Mouse (Mus musculus) neural tube, postnatal 0 days (tissue): Measurements from ENCODE around the gene Kdr. TPM values are rescaled to one million over a fixed set of nuclear protein-coding genes. Genes with fewer than 3 reads are reported as not detected.

Source experiments
- microRNA-seq: library from miRNA; unstranded; fragments of <30 nt; microRNA quantifications from one replicate; pipeline ENCODE4, GENCODE M21; 2016
- polyA plus RNA-seq: library from polyadenylated mRNA; unstranded; fragments of >200 nt; fragmentation: Nextera tagmentation; extraction: Ambion mirVana; gene quantifications from 2 replicates; pipeline ENCODE4 v1.2.1, GENCODE M21; 2015

Kdr gene
- polyA plus RNA-seq = 11.3 and 13.2 TPM in 2 replicates

DNA sequence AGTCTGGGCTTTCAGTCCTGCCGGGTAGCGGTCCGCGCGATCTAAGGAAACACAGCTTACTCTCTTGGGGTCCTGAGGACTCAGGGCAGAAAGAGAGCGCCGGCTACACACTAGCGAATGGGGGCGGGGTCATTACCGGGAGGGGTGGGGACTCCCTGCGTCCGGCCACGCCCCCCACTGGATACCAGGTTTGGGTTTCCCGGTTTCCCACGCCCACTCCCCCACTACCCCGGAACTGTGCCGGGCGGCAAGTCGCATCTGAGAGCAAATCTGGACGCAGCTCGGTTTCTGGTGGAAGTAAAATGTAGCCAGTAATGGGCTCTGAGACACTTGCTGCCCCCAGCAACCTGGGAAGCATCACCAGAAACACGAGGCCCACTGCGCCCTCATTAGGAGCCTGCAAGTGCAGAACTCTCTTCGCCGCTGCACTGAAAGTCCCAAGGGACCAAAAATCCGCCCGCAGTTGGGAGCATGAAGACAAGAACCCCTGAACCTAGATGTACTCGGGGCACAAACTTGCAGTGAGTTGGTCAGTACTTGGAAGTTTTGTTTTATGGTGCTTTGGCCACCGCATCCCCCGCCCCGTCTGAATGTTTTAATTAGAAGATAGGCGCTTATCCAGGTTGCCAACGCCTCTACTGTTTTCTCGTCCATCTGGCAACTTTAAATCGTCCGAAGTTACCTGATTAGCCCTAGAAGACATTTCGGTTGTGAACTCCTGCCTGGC lies at the start of gene Kdr:
Gene Kdr, minus strand, starts transcription at position 85 of the 727 bp plus-strand sequence.

Small RNA genes within 50 kb of the gene (microRNA-seq; reads per million reads assigned to microRNA genes)
- gene Gm25374 = not detected

Other genes starting within 250 kb of the Kdr start
- 26.6 and 27.8 TPM in 2 replicates for gene Srd5a3, start 161.8 kb upstream of the Kdr start, polyA plus RNA-seq
- 59.0 and 72.6 TPM in 2 replicates for gene Tmem165, start 205.4 kb upstream of the Kdr start, polyA plus RNA-seq